Mouse (Mus musculus) liver, adult (tissue): Measurements from ENCODE around the gene Sult1a1.

Experiments
- GATA4 ChIP-seq: IDR thresholded peaks from 2 replicates; pipeline ENCODE4 v1.6.1; 2014; ENCODE audit warnings: mild to moderate bottlenecking, low read length; ENCODE audit not compliant: insufficient replicate concordance

Sult1a1 gene

GRCm38 (mm10) chr7:126625369-126625768 lies 50.9 kb downstream of the Sult1a1 start:
- no peak for TF ChIP-seq GATA4

- no peak for TF ChIP-seq GATA4
Measured at GRCm38 (mm10) chr7:126624774-126625173, 51.5 kb downstream of the Sult1a1 start.

- no peak for TF ChIP-seq GATA4
Measured at GRCm38 (mm10) chr7:126623381-126623780, 52.9 kb downstream of the Sult1a1 start.
